Comparison of ENCODE assay signal across 16 mouse cellular contexts in the genomic region with DNA sequence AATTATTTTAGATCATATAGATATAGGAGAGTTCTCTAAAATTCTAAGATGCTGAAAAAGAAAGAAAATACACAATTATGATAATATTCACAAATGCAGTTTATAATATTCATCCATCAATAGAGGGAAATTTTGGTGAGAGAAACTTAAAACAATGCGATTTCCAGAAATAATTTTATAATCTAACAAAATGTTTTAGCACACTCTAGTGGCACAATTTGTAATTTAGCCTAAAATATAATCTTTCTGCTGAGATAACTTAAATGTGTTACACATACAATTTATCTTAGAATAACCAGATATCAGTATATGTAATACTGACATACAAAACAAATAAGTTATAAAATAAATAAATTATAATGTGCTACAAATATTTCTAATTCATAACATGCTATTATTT.
"Had no signal": no experiment of that assay in that cellular context is flagged by ENCODE, and none has a peak within 500 bp of the region (broad histone marks: within the 10 kb centered on the region; RNA-seq: fewer than 3 reads in every experiment).

No protein-coding gene starts in this region.

- H3K4me1 ChIP-seq: limb, embryonic 10.5 days; liver, embryonic 15.5 days; megakaryocyte, embryonic 14.5 days; midbrain, embryonic 12.5 days; neural tube, embryonic 13.5 days; stomach, embryonic 15.5 days had no signal

- H3K4me3 ChIP-seq: limb, embryonic 10.5 days; liver, embryonic 15.5 days; megakaryocyte, embryonic 14.5 days; midbrain, embryonic 12.5 days; neural tube, embryonic 13.5 days; stomach, embryonic 15.5 days had no signal

- ATAC-seq: intestine, postnatal 0 days had no signal

- DNase-seq: kidney, adult 8-10 months; kidney, postnatal 14 days; layer of hippocampus, postnatal 36 days; lung, adult 2 months; lung, postnatal 10 days; retina, postnatal 1 day; thymus, postnatal 36 days had no signal

- H3K9me3 ChIP-seq: limb, embryonic 10.5 days; liver, embryonic 15.5 days; megakaryocyte, embryonic 14.5 days; midbrain, embryonic 12.5 days; neural tube, embryonic 13.5 days; stomach, embryonic 15.5 days had no signal

- H3K36me3 ChIP-seq: limb, embryonic 10.5 days; liver, embryonic 15.5 days; midbrain, embryonic 12.5 days; neural tube, embryonic 13.5 days; stomach, embryonic 15.5 days had no signal

- H3K27me3 ChIP-seq: liver, embryonic 15.5 days; megakaryocyte, embryonic 14.5 days; midbrain, embryonic 12.5 days; neural tube, embryonic 13.5 days; stomach, embryonic 15.5 days had no signal

- H3K27ac ChIP-seq: limb, embryonic 10.5 days; liver, embryonic 15.5 days; macrophage; midbrain, embryonic 12.5 days; neural tube, embryonic 13.5 days; stomach, embryonic 15.5 days had no signal

- H3K9ac ChIP-seq: liver, embryonic 15.5 days; midbrain, embryonic 12.5 days; neural tube, embryonic 13.5 days; stomach, embryonic 15.5 days had no signal

- H3K4me2 ChIP-seq: liver, embryonic 11.5 days; liver, embryonic 15.5 days; midbrain, embryonic 12.5 days; neural tube, embryonic 13.5 days; stomach, embryonic 15.5 days had no signal
